Mouse (Mus musculus) left cerebral cortex, adult 11 months (tissue): ENCODE data around the gene Nub1.
A peak's percentile ranks its signal among the peaks of the same experiment; 100 is the strongest.

Source experiments
- DNase-seq: peaks from one replicate; pipeline ENCODE4 v3.0.0; 2022; ENCODE audit warnings: low spot score

Nub1 gene

DNA sequence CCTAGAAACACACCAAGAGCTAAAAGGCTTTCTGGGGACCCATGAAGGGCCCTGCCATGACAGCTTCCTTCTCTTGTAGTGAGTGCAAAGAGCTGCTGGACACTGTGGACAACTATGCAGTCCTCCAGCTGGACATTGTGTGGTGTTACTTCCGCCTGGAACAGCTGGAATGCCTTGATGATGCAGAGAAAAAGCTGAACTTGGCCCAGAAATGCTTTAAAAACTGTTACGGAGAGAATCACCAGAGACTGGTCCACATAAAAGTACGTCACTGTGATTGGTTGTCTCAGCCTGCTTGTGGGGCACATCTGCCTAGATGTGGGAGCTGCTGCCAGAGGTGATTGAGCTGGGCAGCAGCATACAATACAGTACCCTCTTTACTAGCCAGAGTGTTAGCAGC is 15.9 kb downstream of the Nub1 start:
- DNase-seq: no peak

DNA sequence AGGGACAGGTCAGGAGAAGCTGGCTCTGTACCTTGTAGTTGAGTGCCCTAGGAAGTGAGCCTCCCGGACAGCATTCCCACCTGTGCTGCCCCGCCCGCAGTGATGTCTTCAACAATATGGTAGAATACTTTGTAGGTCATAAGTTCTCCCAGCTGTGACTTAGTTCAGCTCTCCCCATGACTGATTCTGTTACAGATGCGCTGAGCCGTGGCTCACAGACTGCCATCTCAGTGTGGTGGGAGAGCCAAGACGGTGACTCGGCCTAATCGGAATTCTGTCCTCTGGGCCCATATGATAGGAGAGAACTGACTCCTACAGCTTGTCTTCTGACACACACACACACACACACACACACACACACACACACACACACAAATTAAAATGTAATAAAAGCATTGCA is 19.3 kb downstream of the Nub1 start:
- no peak for DNase-seq

DNA sequence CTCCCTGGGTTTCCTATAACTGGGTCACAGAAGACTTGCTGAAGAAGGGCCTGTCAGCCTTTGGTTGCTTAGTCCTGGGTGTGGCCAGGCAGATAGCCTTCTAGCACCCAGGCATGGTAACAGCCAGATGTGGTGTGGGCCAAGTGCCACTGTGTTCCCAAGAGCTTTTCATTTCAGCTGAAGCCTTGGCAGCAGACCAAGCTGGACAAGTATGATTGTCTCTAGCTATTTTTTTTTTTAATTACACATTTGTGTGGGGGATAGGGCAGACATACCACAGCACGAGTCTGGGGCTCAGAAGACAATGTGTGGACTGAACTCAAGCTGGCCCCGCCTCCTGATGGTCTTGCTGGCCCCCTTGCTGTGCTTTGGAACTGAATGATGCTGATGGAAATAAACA is 24.6 kb downstream of the Nub1 start:
- DNase-seq: no peak

DNA sequence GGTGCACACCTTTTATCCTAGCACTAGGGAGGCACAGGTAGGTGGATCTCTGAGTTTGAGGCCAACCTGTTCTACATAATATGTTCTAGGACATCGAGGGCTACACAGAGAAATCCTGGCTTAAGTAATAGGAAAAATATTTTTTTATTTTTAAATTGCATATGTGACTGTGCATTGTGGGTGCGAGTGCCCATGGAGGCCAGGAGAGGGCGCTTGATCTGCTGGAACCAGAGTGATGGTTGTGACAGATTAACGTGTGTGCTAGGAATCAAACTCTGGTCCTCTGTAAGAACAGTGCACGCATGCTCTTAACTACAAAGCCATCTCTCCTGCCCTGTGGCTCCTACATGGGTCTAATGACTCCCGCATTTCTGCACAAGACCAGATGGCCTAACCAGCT is 26.3 kb downstream of the Nub1 start:
- no peak for DNase-seq

DNA sequence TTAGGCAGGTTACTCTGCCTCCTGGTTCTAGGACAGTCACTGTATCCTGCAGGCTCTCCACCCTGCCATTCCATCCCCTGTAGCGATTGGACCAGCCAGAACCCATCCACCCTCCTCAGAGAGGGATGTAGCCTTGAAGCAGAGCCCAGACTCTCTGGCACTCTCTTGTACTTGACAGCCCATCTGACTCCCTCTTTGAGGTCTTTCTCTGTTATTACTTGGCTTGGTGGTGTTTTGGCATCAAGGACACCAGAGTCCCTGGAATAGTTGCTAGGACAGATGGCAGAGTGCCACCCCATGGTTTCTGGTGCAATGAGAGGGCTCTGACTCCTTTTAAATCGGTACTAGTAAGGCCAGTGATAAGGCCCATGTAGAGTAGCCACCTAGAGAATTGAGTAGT is 27.9 kb downstream of the Nub1 start:
- peak; percentile 22 for DNase-seq

DNA sequence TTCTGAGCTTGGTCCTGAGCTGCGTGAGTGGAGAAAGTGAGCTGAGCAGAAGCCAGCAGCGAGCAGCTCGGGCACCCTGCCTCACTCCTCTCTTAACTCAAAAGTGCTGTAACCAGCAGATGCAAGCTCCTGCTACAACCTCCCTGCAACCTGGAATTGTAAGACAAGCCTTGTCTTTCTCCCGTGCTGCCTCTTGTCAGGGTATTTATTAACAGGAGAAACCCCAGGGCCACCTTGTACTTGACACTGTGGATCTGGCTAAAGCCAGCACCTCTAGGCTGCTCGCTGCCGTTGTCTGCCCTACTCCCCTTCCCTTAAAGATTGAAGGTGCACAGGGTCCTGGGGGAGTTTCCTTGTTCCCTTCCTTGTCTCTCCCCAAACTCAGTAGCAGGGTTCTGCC is 28.7 kb downstream of the Nub1 start:
- DNase-seq: no peak

- no peak for DNase-seq
These were observed 32.7 kb downstream of the Nub1 start for GRCm38 (mm10) chr5:24718076-24718475.

GRCm38 (mm10) chr5:24719852-24720251 is 34.5 kb downstream of the Nub1 start:
- no peak for DNase-seq

DNA sequence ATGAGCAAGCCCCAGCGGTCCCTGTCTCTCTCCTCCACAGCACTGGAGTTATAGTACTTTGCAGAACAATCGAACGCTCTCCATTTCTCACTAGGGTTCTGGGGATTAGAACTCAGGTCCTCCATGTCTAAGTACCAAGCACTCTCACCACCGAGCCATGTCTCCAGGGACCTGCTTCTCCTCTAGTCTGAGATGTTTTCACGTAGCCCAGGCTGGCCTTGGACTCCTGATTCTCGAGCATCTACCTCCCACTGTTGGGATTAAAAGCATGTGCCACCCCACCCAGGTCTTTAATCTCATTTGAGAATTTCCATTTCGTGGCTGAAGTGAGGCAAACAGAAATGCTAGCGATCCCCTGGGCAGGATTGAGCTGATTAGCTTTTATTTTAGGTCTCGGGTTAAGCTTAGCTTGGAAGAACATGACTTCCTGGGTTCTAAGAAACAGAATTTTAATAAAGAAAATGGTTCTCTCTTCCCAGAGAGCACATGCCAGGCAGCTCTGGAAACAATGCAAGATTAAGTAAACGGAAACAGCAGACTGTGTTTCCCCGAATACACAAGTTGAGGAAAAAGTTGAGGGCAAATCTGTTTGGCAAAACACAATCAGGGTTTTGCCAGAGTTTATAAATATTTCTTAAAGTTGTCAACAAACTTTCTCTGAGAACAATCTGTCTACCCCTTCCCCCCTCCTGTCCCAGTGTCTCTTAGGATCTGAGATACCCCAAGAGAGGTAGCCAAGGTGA is 38.4 kb downstream of the Nub1 start:
- DNase-seq: no peak

GRCm38 (mm10) chr5:24724270-24724634 is 38.9 kb downstream of the Nub1 start:
- no peak for DNase-seq

- no peak for DNase-seq
These were observed 39.5 kb downstream of the Nub1 start for GRCm38 (mm10) chr5:24724805-24725204.

- DNase-seq: no peak
These were observed 40.6 kb downstream of the Nub1 start for GRCm38 (mm10) chr5:24725897-24726296.

- DNase-seq: no peak
These were observed 41.8 kb downstream of the Nub1 start for GRCm38 (mm10) chr5:24726901-24727836.

DNA sequence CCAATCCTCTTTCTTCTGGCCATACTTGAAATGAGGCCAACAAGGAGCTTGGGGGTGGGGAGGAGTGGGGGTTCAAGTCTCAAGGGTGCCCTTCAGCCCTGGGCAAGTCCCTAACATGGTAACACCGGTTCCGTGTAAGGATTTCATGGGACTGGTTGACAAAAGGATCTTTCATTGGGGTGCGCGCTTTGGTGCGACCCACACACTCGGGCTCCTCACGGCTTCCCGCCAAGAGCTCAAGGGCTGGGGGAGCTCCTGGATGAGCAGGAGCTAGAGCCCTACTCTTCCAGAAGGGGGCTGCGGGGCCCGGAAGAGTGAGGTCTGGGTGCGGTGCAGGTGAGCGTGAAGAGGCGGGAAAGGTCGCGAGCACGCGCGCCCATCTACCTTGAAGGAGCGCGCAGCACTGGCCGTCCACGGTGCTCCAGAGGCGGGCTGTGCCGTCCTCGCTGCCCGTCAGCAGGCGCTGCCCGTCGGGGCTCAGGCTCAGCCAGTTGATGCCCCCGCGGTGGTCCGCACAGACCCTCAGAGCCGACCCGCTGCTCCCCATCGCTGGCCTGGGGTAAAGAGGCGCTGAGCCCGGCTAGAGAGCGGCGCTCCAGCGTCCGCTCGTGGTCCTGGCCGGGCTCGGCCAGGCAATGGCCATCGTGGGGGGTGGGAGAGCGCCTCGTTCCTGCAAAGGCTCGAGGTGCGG is 44.6 kb downstream of the Nub1 start:
- no peak for DNase-seq

GRCm38 (mm10) chr5:24730488-24730871 is 45.1 kb downstream of the Nub1 start, which contains the start of gene Wdr86:
TSS of gene Wdr86 (minus strand) at chr5:24730727.
- no peak for DNase-seq

DNA sequence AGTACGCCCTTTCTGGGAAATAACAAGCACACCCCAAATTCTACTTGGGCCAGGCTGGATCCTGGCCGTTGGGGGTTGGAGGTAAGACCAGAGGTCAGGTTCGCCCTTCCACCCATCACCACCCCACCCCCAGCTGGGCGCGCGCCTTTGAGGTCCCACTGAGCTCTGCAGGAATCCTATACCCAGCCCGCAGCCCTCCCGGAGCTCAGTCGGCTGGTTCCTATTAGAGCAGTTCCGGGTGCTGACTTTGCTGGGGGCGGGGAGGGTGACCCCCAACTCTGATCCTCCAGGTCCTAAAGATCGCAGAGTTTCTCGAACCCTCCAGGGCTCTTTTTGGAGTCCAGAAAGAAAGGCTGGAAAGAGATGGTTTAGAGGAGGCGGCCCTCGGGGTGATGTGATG is 45.7 kb downstream of the Nub1 start:
- DNase-seq: no peak

DNA sequence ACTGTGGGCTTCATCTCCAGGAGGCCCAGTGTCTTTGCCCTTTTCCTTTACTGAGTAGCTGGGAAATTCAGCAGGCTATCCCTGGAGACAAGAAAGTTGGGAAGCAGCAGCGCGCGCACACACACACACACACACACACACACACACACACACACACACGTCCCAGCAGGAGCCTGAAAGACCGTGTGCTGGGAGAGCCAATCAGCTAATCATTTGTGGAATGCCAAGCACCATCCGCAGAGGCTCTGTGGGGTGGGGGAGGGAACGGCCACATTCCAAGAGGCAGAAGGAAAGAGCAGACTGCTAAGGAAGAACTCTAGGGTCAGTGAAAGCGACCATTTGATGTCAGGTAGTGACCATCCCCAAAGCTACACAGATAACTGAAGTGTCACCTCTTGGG is 47.8 kb downstream of the Nub1 start:
- no peak for DNase-seq

DNA sequence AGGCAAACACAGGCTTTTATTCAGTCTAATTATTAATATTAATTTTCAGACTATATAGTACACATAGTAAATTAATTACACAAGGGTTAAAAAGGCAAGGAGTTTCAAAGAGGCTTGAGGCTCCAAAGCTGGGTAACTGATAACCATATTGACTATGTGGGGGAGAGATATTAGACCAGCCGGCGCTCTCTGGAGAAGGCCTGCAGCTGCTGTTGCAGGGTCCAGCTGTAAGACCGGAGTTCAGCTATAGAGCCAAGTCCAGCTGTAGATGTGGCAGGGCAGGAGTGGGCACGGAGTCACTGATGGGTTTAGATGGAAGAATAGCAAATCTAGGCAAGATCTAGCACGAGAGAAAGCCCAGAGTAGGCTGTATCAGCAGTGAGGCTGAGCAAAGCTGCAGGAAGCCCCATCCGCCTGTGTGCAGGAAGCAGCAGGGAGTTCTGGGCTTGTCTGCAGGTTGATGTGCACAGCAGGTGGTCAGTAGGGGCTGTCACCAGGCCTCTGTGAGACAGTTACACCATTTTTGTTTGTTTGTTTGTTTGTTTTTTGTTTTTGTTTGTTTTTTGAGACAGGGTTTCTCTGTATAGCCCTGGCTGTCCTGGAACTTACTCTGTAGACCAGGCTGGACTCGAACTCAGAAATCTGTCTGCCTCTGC is 48.6 kb downstream of the Nub1 start:
- no peak for DNase-seq

- no peak for DNase-seq
These were observed 52.3 kb downstream of the Nub1 start for GRCm38 (mm10) chr5:24737595-24737994.

DNA sequence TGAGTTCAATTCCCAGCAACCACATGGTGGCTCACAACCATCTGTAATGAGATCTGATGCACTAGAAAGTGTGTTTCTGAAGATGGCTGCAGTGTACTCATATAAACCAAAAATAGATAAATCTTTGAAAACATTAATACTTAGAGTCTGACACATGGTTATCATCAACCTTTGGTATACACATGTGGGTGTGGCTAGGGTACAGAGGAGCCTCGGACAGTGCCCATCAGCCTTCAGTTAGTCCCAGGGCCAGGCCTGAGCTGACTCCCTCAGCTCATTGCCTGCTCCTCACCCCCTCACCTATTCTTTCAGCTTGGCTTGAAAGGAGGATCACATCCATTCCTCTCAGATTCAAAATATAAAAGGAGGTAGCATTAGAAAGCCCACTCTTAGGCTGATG is 53.2 kb downstream of the Nub1 start:
- DNase-seq: no peak

DNA sequence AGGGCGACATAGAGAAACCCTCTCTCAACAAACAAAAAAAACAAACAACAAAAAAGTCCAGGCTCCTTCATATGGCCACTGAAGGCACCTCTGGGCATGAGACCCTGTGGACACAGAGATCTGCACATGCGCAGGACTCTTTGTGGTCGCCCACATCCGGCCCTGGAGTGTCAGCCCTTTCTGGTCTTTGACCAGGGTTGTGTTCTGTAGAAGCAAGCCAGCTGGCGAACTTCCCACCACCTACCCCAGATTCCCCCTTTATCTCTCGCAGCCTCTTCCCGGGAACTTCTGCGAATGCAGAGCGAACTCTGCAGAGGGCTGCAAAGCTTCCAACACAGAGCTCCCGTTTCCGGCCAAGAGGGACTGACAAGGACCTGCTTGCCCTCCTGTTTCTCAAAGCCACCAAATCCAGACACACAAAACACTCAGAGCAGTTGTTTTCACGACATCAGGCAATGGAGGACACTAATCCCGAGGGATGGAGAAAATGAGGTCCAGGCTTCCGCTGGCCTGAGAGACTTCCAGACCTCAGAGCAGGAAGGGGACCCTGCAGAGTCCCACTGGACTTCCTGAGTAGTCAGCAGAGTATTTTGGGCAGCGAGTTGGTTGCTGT is 53.9 kb downstream of the Nub1 start:
- no peak for DNase-seq
